Mouse (Mus musculus) telencephalon, adult 2 months (tissue): ENCODE measurements around the gene Cacna2d4.

Experiments used
- DNase-seq: peaks from one replicate; pipeline ENCODE4 v3.0.0-alpha.2; 2011; ENCODE audit warnings: low read depth, low spot score

Cacna2d4 gene

DNA sequence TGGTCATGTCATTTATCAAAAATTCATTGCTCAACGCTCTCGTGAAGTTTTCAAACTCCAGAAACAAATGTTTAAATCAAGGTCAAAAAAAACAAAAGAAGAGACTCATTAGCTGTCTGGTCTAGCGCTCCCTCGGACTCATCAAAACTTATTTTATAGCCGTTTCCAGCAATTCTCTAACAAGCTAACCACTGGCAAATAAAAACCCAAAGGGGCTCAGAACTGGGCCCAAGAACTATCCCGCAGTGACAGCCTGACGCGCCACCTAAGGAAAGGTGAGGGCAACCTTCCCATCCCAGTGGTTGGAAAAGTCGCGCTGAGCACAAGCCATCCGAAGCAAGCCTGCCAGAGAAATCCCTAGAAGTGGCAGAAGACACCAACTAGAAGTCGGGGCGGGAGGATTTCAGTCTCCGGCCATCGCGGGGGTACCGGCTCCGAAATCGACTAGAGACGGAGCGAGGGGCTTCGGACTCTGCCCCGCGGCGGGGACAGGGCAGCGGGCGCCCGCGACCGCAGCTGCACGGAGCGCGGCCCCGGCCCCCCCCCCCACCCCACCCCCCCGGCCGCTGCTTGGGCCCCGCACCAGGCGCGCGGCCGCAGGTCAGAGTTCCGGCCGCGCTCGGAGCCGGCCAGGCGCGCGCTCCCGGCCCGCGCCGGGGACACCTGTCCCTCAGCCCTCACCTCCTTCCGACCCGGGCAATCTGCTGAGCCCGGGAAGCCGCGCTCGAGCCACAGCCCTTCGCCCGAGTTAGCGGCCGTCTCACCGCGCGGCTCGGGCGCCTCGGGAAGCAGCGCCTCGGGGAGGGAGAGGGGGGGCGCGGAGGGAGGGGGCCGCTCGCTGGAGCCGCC is 151.7 kb downstream of the Cacna2d4 start:
- no peak for DNase-seq

DNA sequence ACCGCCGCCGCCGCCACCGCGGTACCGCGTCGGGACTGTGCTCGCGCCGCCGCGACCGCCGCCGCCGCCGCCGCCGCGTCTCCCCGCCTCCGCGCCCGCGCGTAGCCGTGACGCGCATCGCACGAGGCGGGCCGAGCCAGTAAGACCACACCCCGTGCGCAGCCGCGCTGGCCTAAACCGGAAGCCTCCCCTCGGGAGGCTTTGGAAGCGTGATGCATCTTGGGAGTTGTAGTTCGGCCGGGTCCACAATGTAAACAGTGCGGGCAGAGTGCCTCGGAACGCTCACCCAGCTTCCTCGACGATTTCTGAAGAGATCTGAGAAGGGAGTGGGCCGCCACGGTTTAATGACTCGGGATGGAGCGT is 152.3 kb downstream of the Cacna2d4 start:
- peak; percentile 94 for DNase-seq

DNA sequence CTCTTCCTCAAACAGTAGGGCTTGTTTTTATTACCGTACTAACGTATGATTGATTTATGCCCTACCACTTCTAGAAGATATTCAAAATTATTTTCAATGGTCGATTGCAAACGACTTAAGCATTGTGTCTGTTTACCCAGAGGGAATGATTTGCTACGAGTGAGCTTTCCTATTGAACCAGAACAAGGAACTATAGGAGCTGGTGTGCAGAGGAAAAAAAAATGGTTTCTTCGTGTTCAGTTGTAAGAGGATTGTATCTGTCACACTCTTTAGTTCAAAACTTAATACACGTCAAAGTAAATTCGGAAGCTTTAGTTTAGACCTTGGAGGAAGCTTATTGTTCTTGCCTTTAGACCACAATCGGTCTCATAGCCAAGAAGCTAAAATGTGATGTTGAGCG is 152.8 kb downstream of the Cacna2d4 start:
- DNase-seq, result no peak

DNA sequence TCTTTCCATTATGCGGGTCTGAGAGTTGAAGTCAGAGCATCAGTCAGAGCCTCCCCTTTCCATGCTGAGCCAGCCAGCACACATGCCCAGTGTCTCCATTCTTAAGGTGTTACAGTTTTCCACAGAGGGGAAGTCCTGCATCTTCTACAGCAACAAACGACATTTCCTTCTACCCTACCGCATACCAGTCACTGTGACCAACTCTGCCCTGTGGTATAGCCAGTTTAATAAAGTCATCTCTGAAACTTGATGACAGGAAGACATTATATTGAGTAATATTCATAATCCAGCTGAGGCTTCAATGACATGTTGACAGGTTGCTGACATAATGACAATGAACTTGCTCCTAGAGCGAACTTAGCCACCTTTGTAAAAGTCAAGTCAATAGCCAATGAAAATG is 154.4 kb downstream of the Cacna2d4 start:
- DNase-seq, result no peak

DNA sequence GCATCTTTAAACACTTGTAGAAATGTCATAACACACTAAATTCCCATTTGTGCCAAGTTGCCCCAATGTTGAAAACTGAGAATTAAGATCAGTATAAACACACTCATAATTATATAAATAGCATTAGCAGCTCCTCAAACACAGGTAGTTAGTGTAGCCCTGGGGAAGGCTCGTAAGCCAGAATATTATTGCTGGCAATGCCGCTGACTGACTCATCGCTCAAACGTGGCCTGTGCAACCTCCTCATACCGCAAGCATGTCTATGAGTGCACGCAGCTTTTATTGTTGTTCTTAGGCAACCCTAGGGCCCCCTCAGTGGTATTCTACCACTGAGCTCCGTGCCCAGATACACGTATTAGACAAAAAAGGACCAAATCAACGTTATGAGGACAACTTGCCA is 156.5 kb downstream of the Cacna2d4 start:
- no peak for DNase-seq

DNA sequence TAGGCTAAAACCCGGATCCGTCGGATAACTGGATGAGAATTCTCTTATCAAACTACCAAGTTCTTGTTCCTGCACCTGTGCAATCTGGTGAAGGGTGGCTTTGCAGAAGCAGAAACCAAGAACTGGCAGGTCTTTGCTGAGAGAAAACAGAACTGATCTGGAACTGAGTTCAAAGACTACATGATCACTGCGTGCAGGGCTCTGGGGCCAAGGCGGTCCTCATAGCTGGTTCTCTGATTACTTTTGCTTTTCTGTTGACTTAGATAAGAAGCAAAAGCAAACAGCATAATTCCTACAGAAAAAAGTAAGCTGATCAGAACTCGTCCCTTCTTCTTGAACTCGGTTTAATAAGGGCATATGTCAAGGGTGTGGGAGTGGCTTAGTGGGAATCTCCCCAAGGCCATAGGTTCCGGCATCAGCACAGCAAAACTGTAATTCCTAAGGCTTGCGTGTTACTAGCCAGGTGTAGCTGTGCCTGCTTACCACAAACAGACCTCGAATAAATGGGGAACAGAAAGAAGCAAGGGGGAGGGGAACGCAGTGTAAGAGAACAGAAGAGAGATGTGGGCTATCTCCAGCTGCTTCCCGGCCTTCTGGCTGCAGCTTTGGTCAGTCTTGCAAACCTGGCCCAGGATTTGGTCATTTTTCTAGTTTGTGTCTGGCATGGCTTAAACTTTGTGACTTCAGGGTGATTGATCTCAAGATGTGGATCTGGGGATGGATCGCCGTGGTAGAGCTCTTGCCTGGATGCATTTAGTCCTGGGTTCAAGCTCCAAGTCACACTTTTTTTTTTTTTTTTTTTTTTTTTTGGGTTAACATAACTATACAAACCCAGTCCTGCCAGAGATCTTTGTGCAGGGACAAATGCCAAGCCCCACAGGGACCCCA is 159.3 kb downstream of the Cacna2d4 start:
- no peak for DNase-seq

DNA sequence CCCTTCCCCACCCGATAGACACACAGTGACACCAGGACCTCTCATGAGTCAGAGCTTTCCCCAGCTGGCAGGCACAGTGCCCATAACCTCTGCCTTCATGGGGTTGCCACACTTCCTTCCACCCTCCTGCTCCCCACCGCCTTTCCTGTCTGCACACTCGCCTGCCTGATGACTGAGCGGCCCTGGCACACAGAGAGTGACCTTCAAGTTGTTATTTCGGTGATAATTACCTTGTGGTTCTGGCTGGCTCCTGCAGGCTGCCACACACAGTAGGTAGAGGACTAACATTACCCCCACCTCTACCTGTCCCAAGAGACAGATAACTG is 159.9 kb downstream of the Cacna2d4 start:
- no peak for DNase-seq

DNA sequence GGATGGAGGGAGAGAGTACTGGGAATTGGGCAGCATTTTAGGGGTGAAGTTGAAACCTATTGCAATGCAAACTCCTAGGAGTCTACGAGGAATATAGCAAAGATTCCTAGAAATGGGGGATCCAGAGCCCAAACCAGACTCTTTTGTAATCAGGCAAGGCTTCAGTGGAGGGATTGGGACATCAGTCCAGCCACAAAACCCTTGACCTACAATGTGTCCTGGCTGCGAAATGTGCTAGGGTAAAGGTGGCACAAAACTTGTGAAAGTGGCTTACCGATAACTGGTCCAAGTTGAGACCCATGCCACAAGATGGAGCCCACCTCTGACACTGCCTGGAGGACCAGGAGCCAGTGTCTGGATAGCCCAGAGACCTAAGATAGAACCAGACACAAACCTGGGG is 163.0 kb downstream of the Cacna2d4 start:
- DNase-seq, result no peak

DNA sequence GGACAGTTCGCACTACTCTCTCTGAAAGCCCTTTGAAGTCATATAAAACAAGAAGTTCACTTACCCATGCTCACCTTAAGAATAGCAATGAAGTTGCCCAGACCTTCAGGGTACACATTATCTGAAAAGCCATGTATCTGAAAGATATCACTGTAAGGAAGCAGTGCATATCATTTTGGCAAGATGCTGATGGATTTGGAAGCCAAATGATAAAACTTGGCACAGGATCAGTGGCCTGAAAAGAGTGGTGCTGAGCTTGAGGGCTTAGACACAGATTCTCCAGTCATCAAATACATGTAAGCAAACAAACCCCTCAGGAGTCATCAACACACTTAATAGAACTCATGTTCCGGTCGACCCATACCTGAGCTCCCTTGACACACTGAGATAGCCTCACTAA is 164.3 kb downstream of the Cacna2d4 start:
- no peak for DNase-seq

DNA sequence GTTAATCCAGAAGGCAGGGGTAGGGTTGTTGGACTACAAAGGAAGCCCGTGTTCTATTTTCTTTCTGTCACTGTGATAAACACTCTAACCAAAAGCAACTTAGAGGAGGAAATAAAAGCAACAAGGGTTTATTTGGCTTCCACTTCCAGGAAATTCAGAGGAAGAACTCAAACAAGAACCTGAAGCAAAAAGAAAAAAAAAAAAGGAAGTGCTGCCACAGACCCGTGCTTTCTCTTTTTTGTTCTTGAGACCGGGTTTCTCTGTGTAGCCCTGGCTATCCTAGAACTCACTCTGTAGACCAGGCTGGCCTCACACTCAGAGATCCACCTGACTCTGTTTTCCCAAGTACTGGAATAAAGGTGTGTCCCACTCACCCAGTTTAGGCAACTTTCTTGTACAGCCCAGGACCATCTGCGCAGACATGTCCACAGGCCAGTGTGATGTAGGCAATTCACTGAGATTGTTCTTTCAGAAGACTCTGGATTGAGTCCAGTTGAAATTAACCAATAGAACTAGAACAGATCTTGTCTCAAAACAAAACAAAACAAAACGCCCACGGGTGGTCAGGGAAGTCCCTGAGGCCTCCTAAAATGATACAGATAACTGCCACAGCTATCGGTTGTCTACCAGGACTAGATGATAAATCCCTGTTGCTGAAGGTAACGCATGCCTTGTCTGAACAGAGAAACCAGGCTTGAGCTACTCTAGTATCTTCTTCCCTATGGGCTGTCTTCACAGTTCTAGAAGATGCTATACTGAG is 165.4 kb downstream of the Cacna2d4 start:
- no peak for DNase-seq
